Mouse (Mus musculus) small intestine, adult 2 months (tissue): Measurements from ENCODE around the gene Dhrs9. TPM values are rescaled to one million over a fixed set of nuclear protein-coding genes. Genes with fewer than 3 reads are reported as not detected.
"Not testable (repeated sequence)": the region's sequence is repeated elsewhere in the genome, so short reads cannot be mapped to it uniquely, and the experiment has no call there.

Experiments used
- H3K27ac ChIP-seq: fragments of 200-500 bp; 2 replicates; pipeline ENCODE4 v1.5.1; 2012; ENCODE audit warnings: low read depth, low read length, control low read depth, inconsistent platforms; ENCODE audit not compliant: insufficient read depth
- H3K27me3 ChIP-seq: fragments of 200-500 bp; 2 replicates; pipeline ENCODE4 v1.6.1; 2012; ENCODE audit warnings: mild to moderate bottlenecking, moderate library complexity, low read length, inconsistent platforms; ENCODE audit not compliant: control insufficient read depth, insufficient read depth
- H3K36me3 ChIP-seq: fragments of 200-500 bp; 2 replicates; pipeline ENCODE4 v1.6.1; 2012; ENCODE audit warnings: mild to moderate bottlenecking, low read length, control low read depth, inconsistent platforms; ENCODE audit not compliant: control insufficient read depth, insufficient read depth
- H3K4me1 ChIP-seq: fragments of 200-500 bp; 2 replicates; pipeline ENCODE4 v1.6.1; 2012; ENCODE audit warnings: low read length, inconsistent platforms, mixed read lengths; ENCODE audit not compliant: control insufficient read depth, insufficient read depth, insufficient read length
- H3K4me3 ChIP-seq: fragments of 200-500 bp; 2 replicates; pipeline ENCODE4 v1.5.1; 2012; ENCODE audit warnings: low read depth, mild to moderate bottlenecking, control low read depth, inconsistent platforms, low read length, moderate library complexity
- CTCF ChIP-seq: fragments of 200-500 bp; IDR thresholded peaks from 2 replicates; pipeline ENCODE4 v1.5.1; 2012; ENCODE audit warnings: low read depth, mild to moderate bottlenecking, control low read depth, inconsistent platforms, low read length, moderate library complexity, mixed read lengths; ENCODE audit not compliant: insufficient replicate concordance, insufficient read length; ENCODE audit errors: extremely low read depth
- POLR2A ChIP-seq: fragments of 200-500 bp; IDR thresholded peaks from 2 replicates; pipeline ENCODE4 v1.6.1; 2012; ENCODE audit warnings: low read depth, mild to moderate bottlenecking, control low read depth, inconsistent platforms, low read length, moderate library complexity
- WGBS: fragments of 180-500 bp; shearing (Covaris S2); methylation state at CpG from one replicate; pipeline ENCODE4 v1.1.7; 2018; 5-methylcytosine and 5-hydroxymethylcytosine counted together
- polyA plus RNA-seq: library from polyadenylated mRNA; depleted of rRNA; stranded (reverse); fragments of >200 nt; gene quantifications from 2 replicates; pipeline ENCODE4 v1.2.3, GENCODE M21; 2012; rRNA removed

The Dhrs9 gene
- 0.34 and 0.60 TPM in 2 replicates for polyA plus RNA-seq

GRCm38 (mm10) chr2:69380281-69380680, at the start of gene Dhrs9:
Gene Dhrs9, plus strand, starts transcription at chr2:69380445.
- H3K27ac ChIP-seq = peak within 1 kb of the TSS; percentile 61
- H3K4me1 ChIP-seq = peaks cover 14% of the 10 kb centered on the region
- peak within 1 kb of the TSS; percentile 37 for H3K4me3 ChIP-seq

GRCm38 (mm10) chr2:69331523-69331922, 48.7 kb upstream of the Dhrs9 start:
- not testable (repeated sequence) for H3K4me1 ChIP-seq, H3K36me3 ChIP-seq, H3K27ac ChIP-seq, H3K27me3 ChIP-seq, H3K4me3 ChIP-seq
- WGBS = 41% methylated on average over 6 of the region's 6 CpGs

More at GRCm38 (mm10) chr2:69380281-69380680, at the start of gene Dhrs9:
- TF ChIP-seq CTCF (no peak), POLR2A (no peak)
- WGBS = 15% methylated on average over 13 of the region's 13 CpGs
- no peaks in the 10 kb centered on the region for H3K36me3 ChIP-seq
- no peaks in the 10 kb centered on the region for H3K27me3 ChIP-seq

GRCm38 (mm10) chr2:69341506-69341905, 38.7 kb upstream of the Dhrs9 start:
- H3K36me3 ChIP-seq = no peaks in the 10 kb centered on the region
- H3K27me3 ChIP-seq = no peaks in the 10 kb centered on the region
- no peak overlapping the region for H3K4me3 ChIP-seq
- WGBS = 85% methylated on average over 6 of the region's 6 CpGs
- H3K4me1 ChIP-seq = no peaks in the 10 kb centered on the region
- TF ChIP-seq CTCF (no peak), POLR2A (no peak)
- no peak overlapping the region for H3K27ac ChIP-seq

GRCm38 (mm10) chr2:69342496-69343221, 37.6 kb upstream of the Dhrs9 start, which contains the start of gene Abcb11:
Gene Abcb11, minus strand, starts transcription at chr2:69342616.
- H3K27me3 ChIP-seq = no peaks in the 10 kb centered on the region
- TF ChIP-seq CTCF = no peak
- no peak for TF ChIP-seq POLR2A
- H3K4me1 ChIP-seq = no peaks in the 10 kb centered on the region
- no peaks in the 10 kb centered on the region for H3K36me3 ChIP-seq
- no peak within 1 kb of the TSS for H3K4me3 ChIP-seq
- 74% methylated on average over 9 of the region's 9 CpGs for WGBS
- H3K27ac ChIP-seq = no peak within 1 kb of the TSS

GRCm38 (mm10) chr2:69355402-69355801, 24.8 kb upstream of the Dhrs9 start:
- not testable (repeated sequence) for H3K27ac ChIP-seq, H3K4me3 ChIP-seq, H3K36me3 ChIP-seq, H3K4me1 ChIP-seq, H3K27me3 ChIP-seq

- Histone ChIP-seq H3K27me3 (no peaks in the 10 kb centered on the region), H3K36me3 (no peaks in the 10 kb centered on the region), H3K27ac (no peak overlapping the region), H3K4me1 (no peaks in the 10 kb centered on the region), H3K4me3 (no peak overlapping the region)
- TF ChIP-seq CTCF (no peak), POLR2A (no peak)
- WGBS = 58% methylated on average over 2 of the region's 2 CpGs
These were observed 15.4 kb upstream of the Dhrs9 start for GRCm38 (mm10) chr2:69364831-69365230.

GRCm38 (mm10) chr2:69365275-69365674, 15.0 kb upstream of the Dhrs9 start:
- Histone ChIP-seq H3K4me1 (no peaks in the 10 kb centered on the region), H3K27me3 (no peaks in the 10 kb centered on the region), H3K27ac (no peak overlapping the region), H3K4me3 (no peak overlapping the region), H3K36me3 (no peaks in the 10 kb centered on the region)
- WGBS = 100% methylated on average over 1 of the region's 1 CpGs
- no peak for TF ChIP-seq POLR2A
- TF ChIP-seq CTCF = no peak
